Mouse (Mus musculus) intestine, postnatal 0 days (tissue): ENCODE data around the gene Gapdhs. TPM values are rescaled to one million over a fixed set of nuclear protein-coding genes. Genes with fewer than 3 reads are reported as not detected.
"Not testable (repeated sequence)": the region's sequence is repeated elsewhere in the genome, so short reads cannot be mapped to it uniquely, and the experiment has no call there.

ENCODE experiments used
- ATAC-seq: fragments of 200-750 bp; cut with Nextera tagmentation; 2 replicates; pipeline ENCODE4 v1.8.0; 2017; ENCODE audit warnings: mild to moderate bottlenecking, moderate TSS enrichment, moderate library complexity
- H3K27ac ChIP-seq: fragments of 300-500 bp; sonication (generic); 2 replicates; pipeline ENCODE4 v1.5.1; 2014; ENCODE audit warnings: mild to moderate bottlenecking, low read depth, low read length, moderate library complexity
- H3K27me3 ChIP-seq: fragments of 300-500 bp; sonication (generic); replicated peaks from 2 replicates; pipeline ENCODE4 v1.6.1; 2014; ENCODE audit warnings: low read length, mixed read lengths; ENCODE audit not compliant: control insufficient read depth, insufficient read depth
- H3K36me3 ChIP-seq: fragments of 300-500 bp; sonication (generic); 2 replicates; pipeline ENCODE4 v1.6.1; 2014; ENCODE audit warnings: mild to moderate bottlenecking, moderate library complexity; ENCODE audit not compliant: control insufficient read depth, insufficient read depth
- H3K4me1 ChIP-seq: fragments of 300-500 bp; sonication (generic); replicated peaks from 2 replicates; pipeline ENCODE4 v1.6.1; 2014; ENCODE audit warnings: antibody characterized with exemption, low read length, mixed read lengths; ENCODE audit not compliant: control insufficient read depth, insufficient read depth
- H3K4me2 ChIP-seq: fragments of 300-500 bp; sonication (generic); replicated peaks from 2 replicates; pipeline ENCODE4 v1.6.1; 2014; ENCODE audit warnings: low read depth, mild to moderate bottlenecking, moderate library complexity
- H3K4me3 ChIP-seq: fragments of 300-500 bp; sonication (generic); 2 replicates; pipeline ENCODE4 v1.5.1; 2014; ENCODE audit warnings: low read depth, low read length
- H3K9ac ChIP-seq: fragments of 300-500 bp; sonication (generic); 2 replicates; pipeline ENCODE4 v1.6.1; 2014; ENCODE audit warnings: mild to moderate bottlenecking, low read depth, low read length
- H3K9me3 ChIP-seq: fragments of 300-500 bp; sonication (generic); 2 replicates; pipeline ENCODE4 v1.6.1; 2016; ENCODE audit warnings: mixed run types; ENCODE audit not compliant: control insufficient read depth
- CTCF ChIP-seq: sonication (generic); IDR thresholded peaks from 2 replicates; pipeline ENCODE4 v1.5.1; 2016; ENCODE audit warnings: low read depth, mild to moderate bottlenecking, control low read depth, antibody characterized with exemption, moderate library complexity
- WGBS: fragments of 180-500 bp; shearing (Covaris S2); extraction: QIAGEN DNeasy Blood & Tissue Kit; methylation state at CpG from one replicate; pipeline ENCODE4 v1.1.7; 2014; 5-methylcytosine and 5-hydroxymethylcytosine counted together
- polyA plus RNA-seq: library from polyadenylated mRNA; unstranded; fragments of >200 nt; fragmentation: Nextera tagmentation; extraction: Ambion mirVana; gene quantifications from 2 replicates; pipeline ENCODE4 v1.2.1, GENCODE M21; 2015

The Gapdhs gene
- polyA plus RNA-seq, 1 experiment from 2014 or later = not detected

- no peak for TF ChIP-seq CTCF
- WGBS = 57% methylated on average over 5 of the region's 5 CpGs
- Histone ChIP-seq H3K4me3 (no peak within 1 kb of the TSS), H3K9ac (no peak within 1 kb of the TSS), H3K9me3 (no peaks in the 10 kb centered on the region), H3K4me1 (no peaks in the 10 kb centered on the region), H3K27ac (no peak within 1 kb of the TSS), H3K4me2 (no peak within 1 kb of the TSS), H3K27me3 (no peaks in the 10 kb centered on the region), H3K36me3 (no peaks in the 10 kb centered on the region)
- ATAC-seq = no peak
Observed at GRCm38 (mm10) chr7:30751086-30751669, 7.7 kb upstream of the Gapdhs start, which contains the start of gene Sbsn. Sbsn (plus strand) TSS chr7:30751471.

GRCm38 (mm10) chr7:30749824-30750606, 6.5 kb upstream of the Gapdhs start:
- Histone ChIP-seq H3K36me3 (no peaks in the 10 kb centered on the region), H3K9ac (no peak overlapping the region), H3K4me3 (no peak overlapping the region), H3K9me3 (no peaks in the 10 kb centered on the region), H3K4me1 (no peaks in the 10 kb centered on the region), H3K27ac (no peak overlapping the region), H3K4me2 (no peak overlapping the region), H3K27me3 (no peaks in the 10 kb centered on the region)
- WGBS = 68% methylated on average over 13 of the region's 13 CpGs
- ATAC-seq = no peak
- TF ChIP-seq CTCF = no peak

- Histone ChIP-seq H3K9ac (no peak overlapping the region), H3K4me3 (no peak overlapping the region), H3K4me1 (no peaks in the 10 kb centered on the region), H3K36me3 (no peaks in the 10 kb centered on the region), H3K9me3 (no peaks in the 10 kb centered on the region), H3K27ac (no peak overlapping the region), H3K4me2 (no peak overlapping the region), H3K27me3 (no peaks in the 10 kb centered on the region)
- WGBS = 71% methylated on average over 7 of the region's 7 CpGs
- peak; percentile 41 for TF ChIP-seq CTCF
- no peak for ATAC-seq
Observed at GRCm38 (mm10) chr7:30747525-30748204, 4.2 kb upstream of the Gapdhs start.

GRCm38 (mm10) chr7:30744022-30744598, 629 bp upstream of the Gapdhs start:
- no peak overlapping the region for H3K27ac ChIP-seq
- no peaks in the 10 kb centered on the region for H3K9me3 ChIP-seq
- H3K4me3 ChIP-seq = no peak overlapping the region
- no peaks in the 10 kb centered on the region for H3K4me1 ChIP-seq
- no peaks in the 10 kb centered on the region for H3K36me3 ChIP-seq
- H3K4me2 ChIP-seq = no peak overlapping the region
- ATAC-seq = no peak
- peak; percentile 28 for TF ChIP-seq CTCF
- no peak overlapping the region for H3K9ac ChIP-seq
- no peaks in the 10 kb centered on the region for H3K27me3 ChIP-seq
- whole genome bisulfite sequencing = 42% methylated on average over 4 of the region's 4 CpGs

- not testable (repeated sequence) for H3K4me1 ChIP-seq, ATAC-seq, H3K9me3 ChIP-seq, H3K27ac ChIP-seq, H3K4me2 ChIP-seq, H3K36me3 ChIP-seq, H3K27me3 ChIP-seq, H3K9ac ChIP-seq, H3K4me3 ChIP-seq
- WGBS = 83% methylated on average over 2 of the region's 2 CpGs
Observed at GRCm38 (mm10) chr7:30742570-30742969, 911 bp downstream of the Gapdhs start.

- WGBS = 88% methylated on average over 3 of the region's 3 CpGs
- no peak for ATAC-seq
- H3K4me1 ChIP-seq = no peaks in the 10 kb centered on the region
Observed at GRCm38 (mm10) chr7:30736211-30736610, 7.3 kb downstream of the Gapdhs start.

GRCm38 (mm10) chr7:30730064-30730722, 13.3 kb downstream of the Gapdhs start:
- peaks cover 24% of the 10 kb centered on the region for H3K36me3 ChIP-seq
- peak overlapping the region; percentile 79 for H3K4me2 ChIP-seq
- peak overlapping the region; percentile 81 for H3K4me3 ChIP-seq
- peak overlapping the region; percentile 88 for H3K27ac ChIP-seq
- H3K9me3 ChIP-seq, H3K4me1 ChIP-seq, ATAC-seq, H3K27me3 ChIP-seq: not testable (repeated sequence)
- 15% methylated on average over 18 of the region's 22 CpGs for WGBS
- H3K9ac ChIP-seq = peak overlapping the region; percentile 76; the same call in 1 of the 2 replicates

More at GRCm38 (mm10) chr7:30736211-30736610, 7.3 kb downstream of the Gapdhs start:
- Histone ChIP-seq H3K4me2 (no peak overlapping the region), H3K36me3 (peaks cover 32% of the 10 kb centered on the region), H3K27ac (no peak overlapping the region), H3K27me3 (no peaks in the 10 kb centered on the region), H3K4me3 (no peak overlapping the region), H3K9me3 (no peaks in the 10 kb centered on the region), H3K9ac (no peak overlapping the region)
- no peak for TF ChIP-seq CTCF
